Mouse (Mus musculus) liver, embryonic 14.5 days (tissue): ENCODE data around the gene Dnah8.

ENCODE experiments used
- CTCF ChIP-seq: IDR thresholded peaks from 2 replicates; pipeline ENCODE4 v1.5.1; 2016; ENCODE audit warnings: antibody characterized with exemption, low read depth, control low read depth
- EP300 ChIP-seq: IDR thresholded peaks from 2 replicates; pipeline ENCODE4 v1.6.1; 2016; ENCODE audit warnings: antibody characterized with exemption, low read depth

GRCm38 (mm10) chr17:30583258-30584001 is 40.7 kb upstream of the Dnah8 start:
- no peak for TF ChIP-seq CTCF
- no peak for TF ChIP-seq EP300
